Mouse (Mus musculus): ENCODE results near the gene Gmeb1. TPM values are rescaled to one million over a fixed set of nuclear protein-coding genes. Genes with fewer than 3 reads are reported as not detected.

The Gmeb1 gene
- polyA plus RNA-seq, 1 experiment from 2014 or later, result 41.4 TPM

DNA sequence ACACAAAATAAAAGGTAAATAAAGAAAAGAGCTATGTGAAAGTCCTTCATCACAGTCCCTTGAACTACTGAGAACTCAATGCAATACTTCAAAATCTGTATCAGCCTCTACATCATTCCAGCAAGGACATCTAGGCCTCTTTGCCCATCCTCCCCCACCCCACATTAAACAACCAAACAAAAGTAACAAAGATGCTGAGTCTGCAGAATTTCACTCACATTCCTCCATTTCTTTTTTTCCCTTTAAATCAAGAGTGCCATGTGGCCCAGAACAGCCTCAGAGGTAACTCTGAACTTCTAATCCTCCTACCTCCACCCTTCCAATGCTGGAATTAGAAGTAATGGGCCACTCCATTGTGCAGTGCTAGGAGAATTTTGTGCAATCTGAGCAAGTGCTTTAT is 62.6 kb downstream of the Gmeb1 start:
- H3K9me3 ChIP-seq (ENCODE audit: control insufficient read depth, low read length), result no peaks in the 10 kb centered on the region
- H3K36me3 ChIP-seq (ENCODE audit: control insufficient read depth, insufficient read depth, low read length), result no peaks in the 10 kb centered on the region; the same call in 1 of the 2 replicates
- no peaks in the 10 kb centered on the region for H3K27me3 ChIP-seq (ENCODE audit: control insufficient read depth, insufficient read depth, low read length)
- H3K9ac ChIP-seq (ENCODE audit: low read depth, low read length), result no peak overlapping the region
- H3K4me2 ChIP-seq (replicated peaks; ENCODE audit: low read depth, low read length), result no peak overlapping the region
- ATAC-seq (ENCODE audit: low FRiP score), result no peak
- no peak overlapping the region for H3K27ac ChIP-seq (ENCODE audit: low read depth, low read length)
- H3K4me3 ChIP-seq (ENCODE audit: low read depth, low read length), result no peak overlapping the region
- DNase-seq (ENCODE audit: low spot score), result no peak
- H3K4me1 ChIP-seq (replicated peaks; ENCODE audit: control insufficient read depth, insufficient read depth, low read length), result peaks cover 3% of the 10 kb centered on the region; the same call in 1 of the 2 replicates

DNA sequence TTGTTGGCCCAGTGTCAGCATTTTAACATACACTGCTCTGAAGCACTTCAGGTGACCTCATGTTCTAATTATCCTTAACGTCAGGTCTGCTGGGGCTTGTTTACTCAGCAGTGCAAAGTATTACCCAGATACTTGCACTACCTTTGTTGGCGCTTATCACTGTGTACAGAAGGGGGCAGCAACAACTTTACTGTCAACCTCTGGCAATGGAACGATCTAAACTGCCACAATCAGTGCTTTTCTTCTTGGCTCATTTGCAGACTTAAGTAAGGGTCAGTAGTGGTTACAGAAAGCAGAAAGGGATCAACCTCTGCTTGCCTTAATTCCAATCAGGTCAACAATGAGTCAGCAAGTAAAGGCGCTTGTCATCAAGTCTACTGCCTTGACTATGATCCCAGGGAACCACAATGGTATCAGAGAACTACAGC is 63.1 kb downstream of the Gmeb1 start:
- DNase-seq (ENCODE audit: low spot score) (no peak), ATAC-seq (ENCODE audit: low FRiP score) (no peak)
- Histone ChIP-seq H3K36me3 (ENCODE audit: control insufficient read depth, insufficient read depth, low read length) (no peaks in the 10 kb centered on the region; the same call in 1 of the 2 replicates), H3K4me3 (ENCODE audit: low read depth, low read length) (no peak overlapping the region), H3K27me3 (ENCODE audit: control insufficient read depth, insufficient read depth, low read length) (no peaks in the 10 kb centered on the region), H3K9me3 (ENCODE audit: control insufficient read depth, low read length) (no peaks in the 10 kb centered on the region), H3K4me1 (replicated peaks; ENCODE audit: control insufficient read depth, insufficient read depth, low read length) (peaks cover 3% of the 10 kb centered on the region; the same call in 1 of the 2 replicates), H3K27ac (ENCODE audit: low read depth, low read length) (no peak overlapping the region), H3K9ac (ENCODE audit: low read depth, low read length) (no peak overlapping the region), H3K4me2 (replicated peaks; ENCODE audit: low read depth, low read length) (no peak overlapping the region)
- 74% methylated on average over 4 of the region's 4 CpGs for WGBS

DNA sequence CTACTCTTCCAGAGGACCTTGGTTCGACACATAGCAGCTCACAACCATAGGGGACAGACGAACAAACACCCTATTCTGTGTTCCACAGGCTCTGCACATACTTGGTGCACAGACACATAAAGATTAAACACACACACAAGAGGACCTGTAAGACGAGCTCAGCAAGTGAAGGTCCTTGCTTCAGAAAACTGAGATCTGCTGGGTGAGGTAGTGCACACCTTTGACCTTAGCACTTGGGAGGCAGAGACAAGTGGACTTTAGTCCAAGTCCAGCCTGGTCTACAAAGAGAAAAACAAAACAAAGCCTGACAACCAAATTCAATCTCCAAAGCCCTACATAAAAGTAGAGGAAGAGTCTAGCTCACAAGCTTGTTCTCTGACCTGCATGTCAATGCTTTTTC is 66.4 kb downstream of the Gmeb1 start:
- Histone ChIP-seq H3K4me3 (ENCODE audit: low read depth, low read length) (no peak overlapping the region), H3K27me3 (ENCODE audit: control insufficient read depth, insufficient read depth, low read length) (no peaks in the 10 kb centered on the region), H3K9ac (ENCODE audit: low read depth, low read length) (no peak overlapping the region), H3K36me3 (ENCODE audit: control insufficient read depth, insufficient read depth, low read length) (no peaks in the 10 kb centered on the region; the same call in 1 of the 2 replicates), H3K4me2 (replicated peaks; ENCODE audit: low read depth, low read length) (no peak overlapping the region), H3K9me3 (ENCODE audit: control insufficient read depth, low read length) (no peaks in the 10 kb centered on the region), H3K4me1 (replicated peaks; ENCODE audit: control insufficient read depth, insufficient read depth, low read length) (peaks cover 3% of the 10 kb centered on the region; the same call in 1 of the 2 replicates), H3K27ac (ENCODE audit: low read depth, low read length) (no peak overlapping the region)
- DNase-seq (ENCODE audit: low spot score) (no peak), ATAC-seq (ENCODE audit: low FRiP score) (no peak)
- WGBS, result 85% methylated on average over 3 of the region's 3 CpGs

GRCm38 (mm10) chr4:132194373-132194772 is 67.0 kb downstream of the Gmeb1 start:
- H3K36me3 ChIP-seq (ENCODE audit: control insufficient read depth, insufficient read depth, low read length), result no peaks in the 10 kb centered on the region; the same call in 1 of the 2 replicates
- no peak overlapping the region for H3K4me3 ChIP-seq (ENCODE audit: low read depth, low read length)
- DNase-seq (ENCODE audit: low spot score), result no peak
- no peaks in the 10 kb centered on the region for H3K27me3 ChIP-seq (ENCODE audit: control insufficient read depth, insufficient read depth, low read length)
- no peak overlapping the region for H3K4me2 ChIP-seq (replicated peaks; ENCODE audit: low read depth, low read length)
- no peak overlapping the region for H3K9ac ChIP-seq (ENCODE audit: low read depth, low read length)
- no peak for ATAC-seq (ENCODE audit: low FRiP score)
- 93% methylated on average over 6 of the region's 6 CpGs for WGBS
- no peaks in the 10 kb centered on the region for H3K9me3 ChIP-seq (ENCODE audit: control insufficient read depth, low read length)
- H3K4me1 ChIP-seq (replicated peaks; ENCODE audit: control insufficient read depth, insufficient read depth, low read length), result peaks cover 3% of the 10 kb centered on the region; the same call in 1 of the 2 replicates
- no peak overlapping the region for H3K27ac ChIP-seq (ENCODE audit: low read depth, low read length)

DNA sequence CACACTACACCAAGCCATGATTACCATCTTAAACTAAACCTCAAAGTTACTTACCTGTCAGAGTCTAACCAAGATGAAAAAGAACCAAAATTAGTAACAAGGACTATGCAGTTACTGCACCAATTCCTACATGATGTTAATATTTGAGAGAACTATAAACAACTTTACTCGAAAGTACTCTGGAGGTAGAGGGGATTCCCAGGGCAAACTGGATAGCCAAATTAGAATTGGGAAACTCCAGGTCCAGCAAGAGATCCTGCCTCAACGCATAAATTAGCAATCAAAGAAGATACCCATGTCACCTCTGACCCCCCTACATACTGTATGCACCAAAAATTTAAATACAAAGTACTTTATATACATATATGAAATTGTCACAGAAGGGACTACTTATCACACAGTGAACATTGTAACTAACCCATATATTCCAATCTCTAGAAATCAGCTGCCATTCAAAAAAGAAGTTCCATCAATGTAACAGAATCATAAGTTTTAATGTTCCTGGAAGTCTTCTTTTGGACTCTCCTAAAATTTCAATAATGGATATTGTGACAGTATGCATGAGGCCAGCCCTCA is 73.5 kb downstream of the Gmeb1 start:
- no peak overlapping the region for H3K4me3 ChIP-seq (ENCODE audit: low read depth, low read length)
- H3K4me1 ChIP-seq (replicated peaks; ENCODE audit: control insufficient read depth, insufficient read depth, low read length), result no peaks in the 10 kb centered on the region
- H3K9ac ChIP-seq (ENCODE audit: low read depth, low read length), result no peak overlapping the region
- H3K9me3 ChIP-seq (ENCODE audit: control insufficient read depth, low read length), result no peaks in the 10 kb centered on the region
- DNase-seq (ENCODE audit: low spot score) (no peak), ATAC-seq (ENCODE audit: low FRiP score) (no peak)
- whole genome bisulfite sequencing, result 93% methylated on average over 2 of the region's 2 CpGs
- no peaks in the 10 kb centered on the region; the same call in 1 of the 2 replicates for H3K36me3 ChIP-seq (ENCODE audit: control insufficient read depth, insufficient read depth, low read length)
- H3K4me2 ChIP-seq (replicated peaks; ENCODE audit: low read depth, low read length), result no peak overlapping the region
- H3K27me3 ChIP-seq (ENCODE audit: control insufficient read depth, insufficient read depth, low read length), result no peaks in the 10 kb centered on the region
- H3K27ac ChIP-seq (ENCODE audit: low read depth, low read length), result no peak overlapping the region

GRCm38 (mm10) chr4:132183162-132183561 is 78.2 kb downstream of the Gmeb1 start:
- WGBS, result 94% methylated on average over 3 of the region's 3 CpGs
- Histone ChIP-seq H3K9ac (ENCODE audit: low read depth, low read length) (no peak overlapping the region), H3K4me2 (replicated peaks; ENCODE audit: low read depth, low read length) (no peak overlapping the region), H3K27me3 (ENCODE audit: control insufficient read depth, insufficient read depth, low read length) (no peaks in the 10 kb centered on the region), H3K4me3 (ENCODE audit: low read depth, low read length) (no peak overlapping the region), H3K36me3 (ENCODE audit: control insufficient read depth, insufficient read depth, low read length) (no peaks in the 10 kb centered on the region), H3K27ac (ENCODE audit: low read depth, low read length) (no peak overlapping the region), H3K9me3 (ENCODE audit: control insufficient read depth, low read length) (no peaks in the 10 kb centered on the region), H3K4me1 (replicated peaks; ENCODE audit: control insufficient read depth, insufficient read depth, low read length) (no peaks in the 10 kb centered on the region)
- ATAC-seq (ENCODE audit: low FRiP score), result no peak
- no peak for DNase-seq (ENCODE audit: low spot score)

DNA sequence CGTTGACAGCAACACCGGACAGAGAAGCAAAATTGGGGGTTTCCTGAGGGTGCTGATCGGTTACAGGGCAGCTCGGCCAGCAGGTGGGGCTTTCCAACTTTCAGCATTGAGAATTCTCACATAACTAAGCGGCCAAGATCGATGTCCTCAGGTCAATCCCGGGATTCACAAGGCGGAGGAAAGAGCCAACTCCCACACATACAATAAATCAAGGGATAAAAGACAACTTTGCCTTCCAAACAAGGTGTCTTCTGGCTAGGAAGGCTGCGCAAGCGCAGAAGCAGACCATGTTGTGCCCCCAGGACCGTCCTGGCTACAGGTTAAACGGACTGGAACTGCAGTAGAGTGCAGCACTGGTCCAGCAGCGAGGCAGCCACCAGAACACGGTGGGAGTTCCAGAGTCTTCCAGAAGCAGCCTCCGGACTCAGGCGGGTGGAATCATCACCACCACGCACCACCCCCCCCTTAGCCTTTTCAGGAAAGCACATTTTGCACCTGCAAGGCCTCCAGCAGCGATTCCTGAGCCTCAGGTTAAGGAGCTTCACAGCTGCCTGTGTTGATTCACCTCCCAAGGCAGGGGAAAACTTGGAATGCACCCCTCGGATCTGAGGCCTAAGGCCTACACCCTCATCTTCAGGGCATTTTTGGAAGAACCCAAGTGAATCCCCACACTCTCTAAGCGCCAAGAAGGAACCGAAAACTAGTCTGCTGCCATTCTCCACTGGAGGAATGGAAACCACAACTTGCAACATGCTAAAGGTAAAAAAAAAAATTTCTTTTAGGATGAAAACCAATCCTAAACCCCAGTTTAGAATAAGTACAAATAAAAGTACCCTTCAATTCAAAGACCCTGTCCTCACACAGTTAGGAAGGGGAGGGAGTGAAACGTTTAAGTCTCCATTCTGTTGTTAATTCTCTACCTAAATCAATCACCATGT is 79.4 kb downstream of the Gmeb1 start:
- ATAC-seq (ENCODE audit: low FRiP score) (no peak), DNase-seq (ENCODE audit: low spot score) (peak; percentile 29)
- H3K27ac ChIP-seq (ENCODE audit: low read depth, low read length), result 0 out of 2 replicates have a peak overlapping the region, but pooled peaks have one; percentile 6
- 67% methylated on average over 22 of the region's 22 CpGs for WGBS
- H3K4me1 ChIP-seq (replicated peaks; ENCODE audit: control insufficient read depth, insufficient read depth, low read length), result no peaks in the 10 kb centered on the region
- no peaks in the 10 kb centered on the region for H3K9me3 ChIP-seq (ENCODE audit: control insufficient read depth, low read length)
- no peak overlapping the region for H3K4me2 ChIP-seq (replicated peaks; ENCODE audit: low read depth, low read length)
- no peak overlapping the region for H3K4me3 ChIP-seq (ENCODE audit: low read depth, low read length)
- H3K36me3 ChIP-seq (ENCODE audit: control insufficient read depth, insufficient read depth, low read length), result no peaks in the 10 kb centered on the region
- H3K27me3 ChIP-seq (ENCODE audit: control insufficient read depth, insufficient read depth, low read length), result no peaks in the 10 kb centered on the region
- no peak overlapping the region for H3K9ac ChIP-seq (ENCODE audit: low read depth, low read length)

GRCm38 (mm10) chr4:132180710-132181109 is 80.7 kb downstream of the Gmeb1 start:
- no peak for ATAC-seq (ENCODE audit: low FRiP score)
- Histone ChIP-seq H3K27me3 (ENCODE audit: control insufficient read depth, insufficient read depth, low read length) (no peaks in the 10 kb centered on the region), H3K27ac (ENCODE audit: low read depth, low read length) (no peak overlapping the region), H3K9ac (ENCODE audit: low read depth, low read length) (no peak overlapping the region), H3K4me3 (ENCODE audit: low read depth, low read length) (no peak overlapping the region), H3K36me3 (ENCODE audit: control insufficient read depth, insufficient read depth, low read length) (no peaks in the 10 kb centered on the region), H3K4me2 (replicated peaks; ENCODE audit: low read depth, low read length) (no peak overlapping the region), H3K9me3 (ENCODE audit: control insufficient read depth, low read length) (no peaks in the 10 kb centered on the region), H3K4me1 (replicated peaks; ENCODE audit: control insufficient read depth, insufficient read depth, low read length) (no peaks in the 10 kb centered on the region)
- WGBS, result 78% methylated on average over 9 of the region's 9 CpGs
- DNase-seq (ENCODE audit: low spot score), result peak; percentile 65
